Mouse (Mus musculus) neural tube, embryonic 15.5 days (tissue): ENCODE results near the gene Ptpn18. TPM values are rescaled to one million over a fixed set of nuclear protein-coding genes. Genes with fewer than 3 reads are reported as not detected.

Experiments
- ATAC-seq: fragments of 200-750 bp; cut with Nextera tagmentation; 2 replicates; pipeline ENCODE4 v1.8.0; 2017; ENCODE audit warnings: mild to moderate bottlenecking, moderate TSS enrichment, moderate library complexity; ENCODE audit not compliant: low FRiP score
- H3K27ac ChIP-seq: fragments of 300-500 bp; sonication (generic); replicated peaks from 2 replicates; pipeline ENCODE4 v1.5.1; 2015; ENCODE audit warnings: mild to moderate bottlenecking, inconsistent platforms
- H3K27me3 ChIP-seq: fragments of 300-500 bp; sonication (generic); replicated peaks from 2 replicates; pipeline ENCODE4 v1.6.1; 2015; ENCODE audit warnings: inconsistent platforms
- H3K36me3 ChIP-seq: fragments of 300-500 bp; sonication (generic); 2 replicates; pipeline ENCODE4 v1.6.1; 2015; ENCODE audit warnings: inconsistent platforms
- H3K4me1 ChIP-seq: fragments of 300-500 bp; sonication (generic); 2 replicates; pipeline ENCODE4 v1.6.1; 2015; ENCODE audit warnings: inconsistent platforms
- H3K4me2 ChIP-seq: fragments of 300-500 bp; sonication (generic); 2 replicates; pipeline ENCODE4 v1.6.1; 2015; ENCODE audit warnings: inconsistent platforms, mild to moderate bottlenecking, moderate library complexity
- H3K4me3 ChIP-seq: fragments of 300-500 bp; sonication (generic); replicated peaks from 2 replicates; pipeline ENCODE4 v1.5.1; 2015; ENCODE audit warnings: mild to moderate bottlenecking, inconsistent platforms
- H3K9ac ChIP-seq: fragments of 300-500 bp; sonication (generic); replicated peaks from 2 replicates; pipeline ENCODE4 v1.6.1; 2015; ENCODE audit warnings: mild to moderate bottlenecking, inconsistent platforms
- H3K9me3 ChIP-seq: fragments of 300-500 bp; sonication (generic); replicated peaks from 2 replicates; pipeline ENCODE4 v1.6.1; 2016; ENCODE audit warnings: inconsistent platforms
- WGBS: fragments of 180-500 bp; shearing (Covaris S2); methylation state at CpG from one replicate; pipeline ENCODE4 v1.1.7; 2015; ENCODE audit warnings: mixed read lengths; 5-methylcytosine and 5-hydroxymethylcytosine counted together
- polyA plus RNA-seq: library from polyadenylated mRNA; unstranded; fragments of >200 nt; fragmentation: Nextera tagmentation; extraction: Ambion mirVana; gene quantifications from 2 replicates; pipeline ENCODE4 v1.2.1, GENCODE M21; 2015

Ptpn18 gene
- 6.0 and 18.1 TPM in 2 replicates for polyA plus RNA-seq

DNA sequence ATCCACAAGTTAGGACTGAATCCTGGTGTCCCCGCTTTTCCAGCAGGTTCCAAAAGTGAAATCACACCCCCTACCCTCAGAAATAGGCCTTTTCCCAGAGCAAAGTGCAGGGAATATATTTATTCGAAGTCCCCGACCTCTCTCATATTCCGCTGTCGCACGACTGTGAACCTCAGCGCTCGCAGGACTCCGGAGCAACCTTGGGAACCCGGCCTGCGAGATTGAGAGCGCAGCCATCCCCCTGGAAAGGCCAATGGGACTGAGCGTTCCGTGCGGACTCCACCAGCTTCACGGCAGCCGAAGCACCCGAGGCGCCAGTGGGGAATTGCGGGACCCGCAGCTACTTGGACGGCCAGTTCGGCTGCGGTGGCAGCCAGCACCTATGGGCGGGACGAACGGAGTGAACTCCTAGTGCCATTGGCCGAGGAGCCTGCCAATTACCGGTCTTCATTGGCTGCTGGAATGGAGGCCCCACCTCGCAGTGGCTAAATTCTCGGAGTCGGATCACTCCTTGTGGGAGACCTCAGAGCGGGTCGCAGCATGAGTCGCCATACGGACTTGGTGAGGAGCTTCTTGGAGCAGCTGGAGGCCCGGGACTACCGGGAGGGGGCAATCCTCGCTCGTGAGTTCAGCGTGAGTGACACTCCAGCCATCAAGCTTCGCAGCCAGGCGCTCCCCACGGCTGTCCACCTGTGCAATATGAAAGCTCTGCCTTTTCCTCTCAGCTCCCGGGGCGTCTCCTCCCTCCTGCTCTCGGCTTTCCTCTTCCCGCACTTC lies at the start of gene Ptpn18:
Gene Ptpn18 (plus strand): TSS at position 479 of the 777 bp plus-strand sequence.
- H3K9me3 ChIP-seq = no peaks in the 10 kb centered on the region
- H3K9ac ChIP-seq = peak within 1 kb of the TSS; percentile 53
- H3K4me2 ChIP-seq = peak within 1 kb of the TSS; percentile 98
- peaks cover 47% of the 10 kb centered on the region for H3K27me3 ChIP-seq
- H3K4me3 ChIP-seq = peak within 1 kb of the TSS; percentile 63
- ATAC-seq = peak; percentile 94
- no peaks in the 10 kb centered on the region for H3K36me3 ChIP-seq
- WGBS = under 1% methylated on average over 48 of the region's 48 CpGs
- peaks cover 11% of the 10 kb centered on the region for H3K4me1 ChIP-seq
- H3K27ac ChIP-seq = no peak within 1 kb of the TSS

DNA sequence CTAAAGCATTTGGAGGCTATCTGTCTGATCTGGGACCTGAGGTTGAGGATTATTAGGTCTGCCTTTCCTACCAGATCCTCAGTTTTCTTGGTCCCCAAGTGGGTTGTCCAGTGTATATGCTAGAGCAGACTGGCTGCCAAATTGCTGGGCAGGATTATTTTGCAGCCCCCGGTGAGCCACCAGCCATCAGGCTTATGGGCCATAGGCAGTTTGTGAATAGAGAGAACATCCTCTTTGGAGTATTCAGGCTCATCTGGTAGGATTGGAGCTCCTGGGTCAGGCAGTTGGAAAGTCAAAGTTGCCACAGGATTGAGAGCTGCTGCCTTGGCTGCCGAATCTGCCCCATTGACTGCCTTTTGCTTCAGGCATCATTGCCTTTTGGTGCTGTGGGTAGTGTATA lies 31.1 kb upstream of the Ptpn18 start:
- no peak for ATAC-seq
- no peak overlapping the region for H3K27ac ChIP-seq
- peaks cover 11% of the 10 kb centered on the region for H3K4me1 ChIP-seq
- WGBS = 95% methylated on average over 2 of the region's 2 CpGs
- H3K36me3 ChIP-seq = no peaks in the 10 kb centered on the region; the same call in 1 of the 2 replicates
- peaks cover 5% of the 10 kb centered on the region; the same call in 1 of the 2 replicates for H3K9me3 ChIP-seq
- H3K4me2 ChIP-seq = no peak overlapping the region
- H3K4me3 ChIP-seq = no peak overlapping the region
- no peak overlapping the region for H3K9ac ChIP-seq
- H3K27me3 ChIP-seq = no peaks in the 10 kb centered on the region

DNA sequence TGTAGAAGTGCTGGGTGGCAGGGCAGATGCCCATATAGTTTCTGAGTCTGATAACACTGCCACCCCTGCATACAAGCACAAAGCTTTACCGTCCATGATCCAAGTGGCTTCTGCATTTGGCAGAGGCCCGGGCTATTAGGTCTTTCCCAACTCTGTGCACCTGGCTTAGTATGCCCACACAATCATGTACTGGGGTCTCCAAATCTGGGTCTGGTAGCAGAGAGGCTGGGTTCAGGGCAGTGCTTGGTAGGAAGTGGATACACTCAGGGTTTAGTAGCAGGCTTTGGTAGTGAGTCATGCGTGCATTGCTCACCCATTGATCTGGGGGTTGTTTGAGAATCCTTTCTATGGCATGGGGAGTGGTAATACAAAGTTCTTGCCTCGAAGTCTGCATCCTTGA lies 30.3 kb upstream of the Ptpn18 start:
- H3K9ac ChIP-seq = no peak overlapping the region
- 93% methylated on average over 4 of the region's 4 CpGs for WGBS
- peaks cover 19% of the 10 kb centered on the region for H3K4me1 ChIP-seq
- H3K9me3 ChIP-seq = peaks cover 5% of the 10 kb centered on the region; the same call in 1 of the 2 replicates
- no peaks in the 10 kb centered on the region for H3K27me3 ChIP-seq
- H3K27ac ChIP-seq = no peak overlapping the region
- H3K4me2 ChIP-seq = no peak overlapping the region
- H3K36me3 ChIP-seq = no peaks in the 10 kb centered on the region; the same call in 1 of the 2 replicates
- ATAC-seq = no peak
- H3K4me3 ChIP-seq = no peak overlapping the region

DNA sequence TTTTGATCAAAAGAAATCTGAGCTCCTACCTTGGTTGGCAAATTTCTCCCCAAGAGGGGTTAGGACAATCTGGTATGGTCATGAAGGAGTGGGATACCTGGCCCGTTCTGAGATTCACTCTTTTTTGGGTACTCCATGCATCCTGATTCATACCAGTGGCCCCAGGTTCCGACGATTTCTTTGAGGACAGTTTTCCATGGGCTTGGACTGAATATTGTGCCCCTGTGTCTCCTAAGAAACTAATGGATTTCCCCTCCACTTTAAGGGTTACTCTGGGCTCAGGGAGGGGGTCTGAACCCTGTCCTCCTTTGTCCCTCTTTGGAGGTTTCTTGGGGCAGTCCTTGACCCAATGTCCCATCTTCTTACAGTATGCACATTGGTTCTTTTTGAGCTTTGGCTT lies 28.6 kb upstream of the Ptpn18 start:
- no peak overlapping the region for H3K27ac ChIP-seq
- H3K4me1 ChIP-seq = peaks cover 22% of the 10 kb centered on the region
- no peak for ATAC-seq
- H3K4me3 ChIP-seq = no peak overlapping the region
- no peaks in the 10 kb centered on the region; the same call in 1 of the 2 replicates for H3K36me3 ChIP-seq
- WGBS = 100% methylated on average over 3 of the region's 3 CpGs
- no peak overlapping the region for H3K9ac ChIP-seq
- no peaks in the 10 kb centered on the region for H3K27me3 ChIP-seq
- H3K4me2 ChIP-seq = no peak overlapping the region
- H3K9me3 ChIP-seq = peaks cover 5% of the 10 kb centered on the region; the same call in 1 of the 2 replicates

DNA sequence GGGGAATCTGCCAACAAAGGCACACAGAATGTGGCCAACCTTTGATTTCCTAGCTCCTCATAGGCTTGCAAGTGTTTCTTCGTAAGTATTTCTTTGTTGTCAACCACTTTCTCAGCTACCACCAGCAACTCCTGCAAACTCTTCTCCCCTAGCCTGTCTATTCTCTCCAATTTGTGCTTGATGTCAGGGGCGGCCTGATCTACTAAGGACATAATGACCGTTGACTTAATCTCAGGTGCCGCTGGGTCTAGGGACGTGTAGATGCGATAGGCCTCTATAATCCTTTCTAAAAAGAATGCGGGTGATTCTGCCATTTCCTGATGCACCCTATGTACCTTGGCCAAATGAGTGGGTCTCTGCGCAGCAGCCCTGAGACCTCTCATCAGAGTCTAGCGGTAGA lies 28.1 kb upstream of the Ptpn18 start:
- WGBS = 96% methylated on average over 9 of the region's 9 CpGs
- Histone ChIP-seq H3K4me1 (peaks cover 22% of the 10 kb centered on the region), H3K27ac (no peak overlapping the region), H3K9me3 (peaks cover 5% of the 10 kb centered on the region; the same call in 1 of the 2 replicates), H3K36me3 (no peaks in the 10 kb centered on the region; the same call in 1 of the 2 replicates), H3K9ac (no peak overlapping the region), H3K4me3 (no peak overlapping the region), H3K4me2 (no peak overlapping the region), H3K27me3 (no peaks in the 10 kb centered on the region)
- ATAC-seq = no peak

DNA sequence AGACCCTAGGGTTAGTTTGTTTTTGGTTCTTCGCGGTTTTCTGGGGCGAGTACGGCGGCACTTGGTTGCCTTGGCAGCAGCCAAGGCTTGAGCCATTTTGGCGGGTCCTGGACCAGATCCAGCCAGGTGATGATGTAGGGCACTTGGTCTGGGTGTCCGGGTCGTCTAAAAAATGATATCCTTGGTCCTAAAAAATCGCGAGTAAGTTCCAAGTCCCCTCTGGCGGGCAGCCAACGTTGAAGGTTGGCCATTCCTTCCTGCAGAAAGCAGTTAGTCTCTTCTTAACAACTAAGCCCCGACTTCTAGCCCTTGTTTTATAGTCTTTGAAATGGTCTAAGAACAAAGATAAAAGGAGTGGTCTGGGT lies 27.2 kb upstream of the Ptpn18 start:
- peak overlapping the region; percentile 45 for H3K27ac ChIP-seq
- H3K9ac ChIP-seq = peak overlapping the region; percentile 45
- H3K4me3 ChIP-seq = peak overlapping the region; percentile 48
- H3K27me3 ChIP-seq = no peaks in the 10 kb centered on the region
- H3K9me3 ChIP-seq = peaks cover 5% of the 10 kb centered on the region; the same call in 1 of the 2 replicates
- H3K36me3 ChIP-seq = no peaks in the 10 kb centered on the region; the same call in 1 of the 2 replicates
- ATAC-seq = no peak
- 30% methylated on average over 13 of the region's 13 CpGs for WGBS
- peaks cover 22% of the 10 kb centered on the region for H3K4me1 ChIP-seq
- H3K4me2 ChIP-seq = peak overlapping the region; percentile 63

DNA sequence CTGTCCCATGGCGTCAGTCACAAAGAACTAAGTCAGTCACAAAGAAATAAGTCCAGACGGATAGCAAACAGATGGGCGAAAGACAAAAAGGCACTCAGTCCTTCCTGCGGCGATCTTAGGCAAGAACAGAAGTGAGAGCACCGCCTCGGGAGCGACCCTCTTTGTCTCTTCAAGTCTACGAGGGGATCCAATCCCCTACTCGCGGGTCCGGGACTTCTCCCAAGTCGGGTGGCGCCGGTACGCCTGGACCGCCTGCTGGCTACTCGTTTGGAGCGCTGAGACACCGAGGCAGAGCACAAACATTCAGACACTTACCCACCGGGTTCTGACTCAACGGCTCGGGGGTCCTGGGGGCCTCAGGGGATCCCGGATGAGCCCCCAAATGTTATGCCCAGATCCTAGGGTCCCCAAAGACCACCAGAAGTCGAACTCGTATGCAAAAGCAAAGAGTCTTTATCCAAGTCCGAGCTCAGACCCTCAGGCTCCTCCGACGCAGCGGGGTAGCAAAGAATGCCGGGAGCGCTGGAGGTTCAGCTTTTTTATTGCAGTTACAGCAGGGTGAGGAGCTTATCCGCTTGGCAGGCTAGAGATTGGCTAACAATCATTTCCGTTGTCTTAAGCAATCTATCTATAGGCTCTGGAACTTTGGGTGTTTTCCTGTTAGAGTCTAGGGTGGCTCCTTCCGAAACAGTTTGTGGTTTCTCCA lies 26.6 kb upstream of the Ptpn18 start:
- Histone ChIP-seq H3K9ac (peak overlapping the region; percentile 45), H3K4me1 (peaks cover 22% of the 10 kb centered on the region), H3K36me3 (no peaks in the 10 kb centered on the region; the same call in 1 of the 2 replicates), H3K9me3 (peaks cover 5% of the 10 kb centered on the region; the same call in 1 of the 2 replicates), H3K4me2 (peak overlapping the region; percentile 63), H3K4me3 (peak overlapping the region; percentile 48), H3K27me3 (no peaks in the 10 kb centered on the region), H3K27ac (peak overlapping the region; percentile 45)
- ATAC-seq = no peak
- 6% methylated on average over 35 of the region's 35 CpGs for WGBS

DNA sequence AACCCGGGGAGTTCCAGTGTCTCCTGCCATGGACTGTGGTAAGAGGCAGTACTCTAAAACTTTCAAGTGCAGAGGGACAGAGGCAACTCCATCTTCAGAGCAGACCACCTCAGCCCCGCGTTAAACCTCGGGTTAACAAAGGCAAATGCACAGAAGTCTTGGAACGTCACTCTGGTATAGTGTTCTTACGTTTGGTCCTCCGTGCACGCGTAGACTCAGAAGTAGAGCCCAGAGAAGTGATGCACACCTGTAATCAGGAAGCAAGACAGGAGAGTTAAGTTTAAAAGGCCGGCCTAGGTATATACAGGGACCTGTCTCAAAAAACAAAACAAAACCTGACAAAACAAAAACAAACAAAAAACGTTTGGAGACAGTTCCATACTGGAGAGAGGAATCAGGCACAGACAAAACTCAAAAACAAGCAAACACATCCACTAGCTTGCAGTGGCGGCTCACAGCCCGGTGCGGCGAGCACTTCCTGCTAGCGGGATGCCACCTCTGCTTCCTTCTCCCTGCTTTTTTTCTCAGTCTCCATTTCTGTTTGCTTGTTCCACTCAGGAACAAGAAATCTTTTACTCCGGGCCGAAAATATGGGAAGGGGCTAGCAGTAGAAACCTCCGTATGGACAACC lies 25.6 kb upstream of the Ptpn18 start:
- peak; percentile 24; the same call in 1 of the 2 replicates for ATAC-seq
- peak overlapping the region; percentile 94 for H3K27ac ChIP-seq
- H3K4me1 ChIP-seq = peaks cover 28% of the 10 kb centered on the region
- H3K27me3 ChIP-seq = no peaks in the 10 kb centered on the region
- peak overlapping the region; percentile 71 for H3K4me3 ChIP-seq
- no peaks in the 10 kb centered on the region; the same call in 1 of the 2 replicates for H3K36me3 ChIP-seq
- H3K9me3 ChIP-seq = peaks cover 5% of the 10 kb centered on the region; the same call in 1 of the 2 replicates
- H3K4me2 ChIP-seq = peak overlapping the region; percentile 63
- no peak overlapping the region for H3K9ac ChIP-seq
- 15% methylated on average over 19 of the region's 19 CpGs for WGBS

DNA sequence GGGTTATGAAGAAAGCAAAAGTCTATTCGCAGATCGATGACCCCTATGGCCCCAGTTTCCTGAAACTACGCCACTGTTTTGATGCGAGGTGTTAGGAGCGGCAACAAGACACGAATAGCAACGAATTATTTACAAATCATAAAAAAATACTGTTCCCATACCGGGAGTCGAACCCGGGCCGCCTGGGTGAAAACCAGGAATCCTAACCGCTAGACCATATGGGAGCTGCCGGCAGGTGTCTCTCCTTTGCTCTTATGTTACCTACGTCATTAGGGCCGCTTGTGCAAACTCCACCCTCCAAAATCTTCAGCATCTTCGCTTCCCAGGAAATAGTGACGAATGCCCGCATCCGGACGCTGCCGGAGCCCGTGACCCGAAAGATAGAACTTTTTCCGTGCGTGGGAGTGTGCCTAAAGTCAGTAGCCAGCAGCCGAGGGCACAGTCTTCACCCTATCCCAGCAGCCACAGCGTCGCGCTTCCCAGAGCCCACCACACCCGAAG lies 24.9 kb upstream of the Ptpn18 start:
- H3K27me3 ChIP-seq = no peaks in the 10 kb centered on the region
- no peaks in the 10 kb centered on the region; the same call in 1 of the 2 replicates for H3K36me3 ChIP-seq
- WGBS = under 1% methylated on average over 30 of the region's 30 CpGs
- peak overlapping the region; percentile 71 for H3K4me3 ChIP-seq
- peak; percentile 36 for ATAC-seq
- peak overlapping the region; percentile 94 for H3K27ac ChIP-seq
- peak overlapping the region; percentile 63 for H3K4me2 ChIP-seq
- H3K9me3 ChIP-seq = peaks cover 5% of the 10 kb centered on the region; the same call in 1 of the 2 replicates
- peak overlapping the region; percentile 69 for H3K9ac ChIP-seq
- H3K4me1 ChIP-seq = peaks cover 28% of the 10 kb centered on the region

DNA sequence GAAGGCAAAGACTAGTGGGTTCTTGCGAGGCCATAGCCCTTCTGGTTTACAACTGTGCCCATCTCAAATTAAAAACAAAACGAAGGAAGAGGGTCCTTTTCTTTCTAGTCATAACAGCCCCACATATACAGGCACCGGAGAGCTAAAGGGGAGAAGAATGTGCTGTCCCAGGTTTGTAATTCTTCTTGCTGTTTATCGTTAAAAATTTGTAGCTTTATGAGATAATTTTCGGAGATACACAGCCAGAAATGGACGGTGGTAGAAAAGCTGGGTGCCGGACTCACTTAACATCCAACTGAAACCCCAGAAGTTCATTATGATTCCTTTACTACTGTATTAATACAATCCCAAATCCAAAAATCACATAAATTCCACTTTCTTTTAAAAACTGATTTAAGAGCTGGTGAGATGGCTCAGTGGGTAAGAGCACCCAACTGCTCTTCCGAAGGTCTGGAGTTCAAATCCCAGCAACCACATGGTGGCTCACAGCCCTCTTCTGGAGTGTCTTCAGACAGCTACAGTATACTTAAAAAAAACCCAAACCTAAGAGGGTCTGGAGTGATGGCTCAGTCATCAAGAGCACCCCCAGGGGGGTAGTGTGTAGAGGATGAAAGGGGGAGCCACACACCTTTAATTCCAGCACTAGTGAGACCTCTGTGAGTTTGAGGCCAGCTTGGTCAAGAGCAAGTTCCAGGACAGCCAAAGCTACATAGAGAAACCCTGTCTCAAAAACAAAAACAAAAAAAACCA lies 24.0 kb upstream of the Ptpn18 start:
- WGBS = 25% methylated on average over 8 of the region's 8 CpGs
- peak overlapping the region; percentile 71 for H3K4me3 ChIP-seq
- H3K4me1 ChIP-seq = peaks cover 33% of the 10 kb centered on the region
- 0 out of 2 replicates have a peak, but pooled peaks cover under 1% of the 10 kb centered on the region for H3K9me3 ChIP-seq
- no peaks in the 10 kb centered on the region for H3K36me3 ChIP-seq
- H3K9ac ChIP-seq = peak overlapping the region; percentile 69
- H3K4me2 ChIP-seq = peak overlapping the region; percentile 63
- H3K27me3 ChIP-seq = no peaks in the 10 kb centered on the region
- H3K27ac ChIP-seq = peak overlapping the region; percentile 94
- no peak for ATAC-seq
